Mouse (Mus musculus) kidney, postnatal 0 days (tissue): Measurements from ENCODE around the gene Cnih2. TPM values are rescaled to one million over a fixed set of nuclear protein-coding genes. Genes with fewer than 3 reads are reported as not detected.

Source experiments
- ATAC-seq: fragments of 200-750 bp; cut with Nextera tagmentation; replicated peaks from 2 replicates; pipeline ENCODE4 v1.8.0; 2017; ENCODE audit warnings: low read depth, moderate number of reproducible peaks, moderate TSS enrichment, moderate library complexity; ENCODE audit not compliant: low FRiP score
- DNase-seq: peaks from one replicate; pipeline ENCODE4 v3.0.0-alpha.2; 2016; ENCODE audit warnings: low spot score
- H3K27ac ChIP-seq: fragments of 300-500 bp; sonication (generic); 2 replicates; pipeline ENCODE4 v1.5.1; 2014; ENCODE audit warnings: mild to moderate bottlenecking
- H3K27me3 ChIP-seq: fragments of 300-500 bp; sonication (generic); 2 replicates; pipeline ENCODE4 v1.6.1; 2014; ENCODE audit warnings: low read length, mixed read lengths; ENCODE audit not compliant: insufficient read depth
- H3K36me3 ChIP-seq: fragments of 300-500 bp; sonication (generic); 2 replicates; pipeline ENCODE4 v1.6.1; 2014; ENCODE audit warnings: low read length, mixed read lengths; ENCODE audit not compliant: insufficient read depth
- H3K4me1 ChIP-seq: fragments of 300-500 bp; sonication (generic); replicated peaks from 2 replicates; pipeline ENCODE4 v1.6.1; 2014; ENCODE audit warnings: antibody characterized with exemption, low read length, mixed read lengths; ENCODE audit not compliant: insufficient read depth
- H3K4me2 ChIP-seq: fragments of 300-500 bp; sonication (generic); 2 replicates; pipeline ENCODE4 v1.6.1; 2014; ENCODE audit warnings: mild to moderate bottlenecking, low read length, moderate library complexity, mixed read lengths
- H3K4me3 ChIP-seq: fragments of 300-500 bp; sonication (generic); replicated peaks from 2 replicates; pipeline ENCODE4 v1.5.1; 2014; ENCODE audit warnings: low read depth, low read length
- H3K9ac ChIP-seq: fragments of 300-500 bp; sonication (generic); 2 replicates; pipeline ENCODE4 v1.6.1; 2014; ENCODE audit warnings: low read depth, low read length
- H3K9me3 ChIP-seq: fragments of 300-500 bp; sonication (generic); replicated peaks from 2 replicates; pipeline ENCODE4 v1.6.1; 2016; ENCODE audit warnings: low read length, inconsistent platforms, mixed read lengths
- CTCF ChIP-seq: IDR thresholded peaks from 2 replicates; pipeline ENCODE4 v1.5.1; 2016; ENCODE audit warnings: antibody characterized with exemption, low read depth, mild to moderate bottlenecking, moderate library complexity
- WGBS: fragments of 180-500 bp; shearing (Covaris S2); extraction: QIAGEN DNeasy Blood & Tissue Kit; methylation state at CpG from one replicate; pipeline ENCODE4 v1.1.7; 2014; 5-methylcytosine and 5-hydroxymethylcytosine counted together
- polyA plus RNA-seq: library from polyadenylated mRNA; unstranded; fragments of >200 nt; fragmentation: Nextera tagmentation; extraction: Ambion mirVana; gene quantifications from 2 replicates; pipeline ENCODE4 v1.2.1, GENCODE M21; 2015

Gene Cnih2
- polyA plus RNA-seq, 1 experiment from 2014 or later: 4.2 TPM

DNA sequence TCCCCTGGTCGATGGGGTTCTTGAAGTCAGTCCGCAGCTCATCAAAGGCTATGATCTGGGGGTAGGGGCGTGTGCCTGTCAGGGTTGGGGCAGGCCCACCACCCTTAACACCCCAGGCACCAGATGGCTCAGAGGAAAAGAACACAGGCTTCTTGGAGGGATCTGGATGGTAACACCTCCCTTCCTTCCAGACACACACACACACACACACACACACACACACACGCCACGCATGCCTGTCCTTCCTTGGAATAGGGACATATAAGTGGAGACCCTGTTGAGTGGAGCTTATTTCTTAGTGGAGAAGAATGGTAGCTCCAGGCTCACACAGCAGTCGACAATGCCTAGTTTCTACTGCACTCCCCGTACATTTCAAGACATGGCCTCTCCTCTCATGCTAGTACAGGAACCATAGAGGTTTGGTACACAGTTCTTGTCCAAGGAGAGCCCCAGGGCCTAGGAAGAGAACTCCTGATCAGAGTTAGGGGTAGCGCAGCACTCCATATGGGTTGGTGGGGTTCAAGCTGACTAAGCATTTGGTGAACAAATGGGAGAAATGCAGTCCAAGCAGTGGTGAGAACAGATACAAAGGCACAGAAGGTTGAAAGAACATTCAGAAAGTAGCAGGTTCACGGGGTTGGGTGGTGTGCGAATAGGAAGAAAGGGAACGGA lies 3.4 kb downstream of the Cnih2 start:
- 41% methylated on average over 11 of the region's 11 CpGs for WGBS
- TF ChIP-seq CTCF: no peak
- Histone ChIP-seq H3K27ac (no peak overlapping the region), H3K9ac (no peak overlapping the region), H3K27me3 (no peaks in the 10 kb centered on the region), H3K4me2 (no peak overlapping the region), H3K4me1 (peaks cover 10% of the 10 kb centered on the region), H3K4me3 (no peak overlapping the region), H3K36me3 (peaks cover 15% of the 10 kb centered on the region), H3K9me3 (no peaks in the 10 kb centered on the region)
- peak; percentile 9; the same call in 1 of the 2 replicates for ATAC-seq
- DNase-seq: no peak

- Histone ChIP-seq H3K4me3 (no peak overlapping the region), H3K27me3 (no peaks in the 10 kb centered on the region), H3K4me1 (peaks cover 10% of the 10 kb centered on the region), H3K27ac (no peak overlapping the region), H3K9ac (no peak overlapping the region), H3K36me3 (0 out of 2 replicates have a peak, but pooled peaks cover 10% of the 10 kb centered on the region), H3K4me2 (no peak overlapping the region), H3K9me3 (no peaks in the 10 kb centered on the region)
- DNase-seq (peak; percentile 94), ATAC-seq (peak; percentile 71)
- TF ChIP-seq CTCF: peak; percentile 92
- WGBS: 1% methylated on average over 21 of the region's 21 CpGs
These were observed 4.1 kb downstream of the Cnih2 start for GRCm38 (mm10) chr19:5094243-5094632.

DNA sequence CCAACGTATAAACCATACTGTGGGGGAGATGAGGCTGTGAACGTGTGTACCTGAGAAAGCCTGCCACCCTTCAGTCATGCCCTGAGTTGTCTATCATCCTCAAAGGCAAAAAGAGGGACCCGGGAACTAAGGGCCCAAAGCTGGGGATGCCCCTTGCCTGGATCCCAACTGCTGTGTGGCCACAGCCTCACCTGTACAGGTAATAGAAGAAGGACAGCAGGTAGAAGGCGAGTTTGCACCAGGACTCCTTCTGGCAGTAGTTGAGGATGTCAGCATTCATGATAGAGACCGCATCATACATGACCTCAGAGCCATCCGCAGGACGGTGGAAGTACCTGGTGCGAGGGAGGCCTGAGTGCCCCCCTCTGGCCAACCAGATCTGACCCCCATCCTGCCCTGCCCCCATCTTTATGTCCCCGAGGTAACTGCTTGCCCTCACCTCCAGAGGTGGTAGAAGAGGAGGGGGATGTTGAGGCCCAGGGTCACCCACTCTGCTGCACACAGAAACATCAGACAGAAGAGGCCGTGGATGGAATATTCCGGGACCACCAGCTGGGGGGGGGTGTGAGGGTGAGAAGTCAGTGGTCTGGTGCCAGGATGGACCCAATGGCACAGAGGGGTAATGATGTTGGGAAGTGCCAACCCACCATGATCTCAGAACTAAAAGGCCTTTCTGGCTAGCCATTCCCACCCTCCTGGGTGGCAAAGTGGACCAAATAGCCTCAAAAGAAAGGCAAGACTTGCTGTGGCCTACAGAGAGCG lies 4.7 kb downstream of the Cnih2 start:
- H3K4me3 ChIP-seq: no peak overlapping the region
- WGBS: 73% methylated on average over 12 of the region's 12 CpGs
- no peaks in the 10 kb centered on the region for H3K27me3 ChIP-seq
- peaks cover 8% of the 10 kb centered on the region for H3K4me1 ChIP-seq
- H3K9me3 ChIP-seq: no peaks in the 10 kb centered on the region
- 0 out of 2 replicates have a peak, but pooled peaks cover 10% of the 10 kb centered on the region for H3K36me3 ChIP-seq
- ATAC-seq (0 out of 2 replicates have a peak, but pooled peaks have one; percentile 1), DNase-seq (no peak)
- H3K9ac ChIP-seq: no peak overlapping the region
- TF ChIP-seq CTCF: no peak
- H3K27ac ChIP-seq: no peak overlapping the region
- no peak overlapping the region for H3K4me2 ChIP-seq

- Histone ChIP-seq H3K4me1 (no peaks in the 10 kb centered on the region; the same call in 1 of the 2 replicates), H3K9ac (no peak overlapping the region), H3K4me3 (no peak overlapping the region), H3K27ac (no peak overlapping the region), H3K4me2 (no peak overlapping the region), H3K36me3 (0 out of 2 replicates have a peak, but pooled peaks cover 10% of the 10 kb centered on the region), H3K9me3 (no peaks in the 10 kb centered on the region), H3K27me3 (no peaks in the 10 kb centered on the region)
- 89% methylated on average over 10 of the region's 10 CpGs for WGBS
- no peak for DNase-seq
- TF ChIP-seq CTCF: no peak
- ATAC-seq: no peak
These were observed 6.2 kb downstream of the Cnih2 start for GRCm38 (mm10) chr19:5092083-5092482.

DNA sequence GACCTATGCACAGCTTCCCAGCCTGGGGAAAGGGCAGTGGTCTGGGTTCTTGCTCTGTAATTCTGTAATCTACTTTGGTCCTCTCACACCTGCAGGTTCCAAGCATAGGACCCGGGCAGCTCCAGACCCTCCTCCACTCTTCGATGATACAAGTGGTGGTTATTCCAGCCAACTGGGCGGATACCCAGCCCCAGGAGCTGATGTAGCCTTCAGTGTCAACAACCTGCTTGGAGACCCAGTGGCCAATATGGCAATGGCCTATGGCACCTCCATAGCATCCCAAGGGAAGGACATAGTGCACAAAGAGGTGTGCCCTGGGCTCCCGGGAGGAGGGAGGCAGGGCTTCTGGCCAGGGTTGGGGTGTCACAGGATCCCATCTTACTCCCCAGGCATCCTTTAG lies 9.0 kb downstream of the Cnih2 start:
- no peak for DNase-seq
- Histone ChIP-seq H3K27me3 (peaks cover 15% of the 10 kb centered on the region; the same call in 1 of the 2 replicates), H3K36me3 (0 out of 2 replicates have a peak, but pooled peaks cover 10% of the 10 kb centered on the region), H3K4me2 (peak overlapping the region; percentile 70), H3K4me3 (no peak overlapping the region), H3K9me3 (no peaks in the 10 kb centered on the region), H3K27ac (no peak overlapping the region), H3K9ac (peak overlapping the region; percentile 63), H3K4me1 (peaks cover 4% of the 10 kb centered on the region; the same call in 1 of the 2 replicates)
- no peak for ATAC-seq
- WGBS: 88% methylated on average over 4 of the region's 4 CpGs
- TF ChIP-seq CTCF: no peak
